Mouse (Mus musculus) neural tube, embryonic 11.5 days (tissue): ENCODE data around the gene Gm28374. TPM values are rescaled to one million over a fixed set of nuclear protein-coding genes. Genes with fewer than 3 reads are reported as not detected.
A peak's percentile ranks its signal among the peaks of the same experiment; 100 is the strongest.

Experiments
- ATAC-seq: fragments of 200-750 bp; cut with Nextera tagmentation; 2 replicates; pipeline ENCODE4 v1.8.0; 2017; ENCODE audit warnings: moderate number of reproducible peaks, mild to moderate bottlenecking, moderate TSS enrichment, moderate library complexity; ENCODE audit not compliant: insufficient read depth, low FRiP score, low TSS enrichment
- DNase-seq: peaks from one replicate; pipeline ENCODE4 v3.0.0-alpha.2; 2015; ENCODE audit warnings: low spot score
- H3K27ac ChIP-seq: fragments of 300-500 bp; sonication (generic); 2 replicates; pipeline ENCODE4 v1.5.1; 2014; ENCODE audit warnings: low read depth, mild to moderate bottlenecking, low read length
- H3K27me3 ChIP-seq: fragments of 300-500 bp; sonication (generic); 2 replicates; pipeline ENCODE4 v1.6.1; 2014; ENCODE audit warnings: mild to moderate bottlenecking, low read length, mixed read lengths; ENCODE audit not compliant: control insufficient read depth, insufficient read depth
- H3K36me3 ChIP-seq: fragments of 300-500 bp; sonication (generic); 2 replicates; pipeline ENCODE4 v1.6.1; 2014; ENCODE audit warnings: mild to moderate bottlenecking, low read length, moderate library complexity, mixed read lengths; ENCODE audit not compliant: control insufficient read depth, insufficient read depth
- H3K4me1 ChIP-seq: fragments of 300-500 bp; sonication (generic); 2 replicates; pipeline ENCODE4 v1.6.1; 2014; ENCODE audit warnings: low read length, mixed read lengths; ENCODE audit not compliant: control insufficient read depth, insufficient read depth
- H3K4me2 ChIP-seq: fragments of 300-500 bp; sonication (generic); 2 replicates; pipeline ENCODE4 v1.6.1; 2014; ENCODE audit warnings: low read depth, mild to moderate bottlenecking, moderate library complexity
- H3K4me3 ChIP-seq: fragments of 300-500 bp; sonication (generic); 2 replicates; pipeline ENCODE4 v1.5.1; 2014; ENCODE audit warnings: low read depth, low read length
- H3K9ac ChIP-seq: fragments of 300-500 bp; sonication (generic); 2 replicates; pipeline ENCODE4 v1.6.1; 2014; ENCODE audit warnings: mild to moderate bottlenecking, low read length
- H3K9me3 ChIP-seq: fragments of 300-500 bp; sonication (generic); 2 replicates; pipeline ENCODE4 v1.6.1; 2016; ENCODE audit warnings: low read length; ENCODE audit not compliant: control insufficient read depth
- WGBS: fragments of 180-500 bp; shearing (Covaris S2); extraction: QIAGEN DNeasy Blood & Tissue Kit; methylation state at CpG from one replicate; pipeline ENCODE4 v1.1.7; 2014; 5-methylcytosine and 5-hydroxymethylcytosine counted together
- polyA plus RNA-seq: library from polyadenylated mRNA; unstranded; fragments of >200 nt; fragmentation: Nextera tagmentation; extraction: Ambion mirVana; gene quantifications from 2 replicates; pipeline ENCODE4 v1.2.1, GENCODE M21; 2014

The Gm28374 gene
- polyA plus RNA-seq, 1 experiment from 2014 or later = 0.88 TPM

GRCm38 (mm10) chr19:6063081-6063480 is 19.0 kb downstream of the Gm28374 start:
- H3K4me3 ChIP-seq = 0 out of 2 replicates have a peak overlapping the region, but pooled peaks have one; percentile 8
- no peak for DNase-seq
- H3K4me2 ChIP-seq = no peak overlapping the region
- H3K36me3 ChIP-seq = peaks cover 2% of the 10 kb centered on the region; the same call in 1 of the 2 replicates
- H3K27me3 ChIP-seq = no peaks in the 10 kb centered on the region
- ATAC-seq = no peak
- 92% methylated on average over 6 of the region's 6 CpGs for WGBS
- no peak overlapping the region for H3K9ac ChIP-seq
- H3K4me1 ChIP-seq = peaks cover 29% of the 10 kb centered on the region
- H3K27ac ChIP-seq = no peak overlapping the region
- H3K9me3 ChIP-seq = no peaks in the 10 kb centered on the region

- H3K4me3 ChIP-seq = peak overlapping the region; percentile 92
- H3K4me1 ChIP-seq = peaks cover 27% of the 10 kb centered on the region
- 75% methylated on average over 5 of the region's 5 CpGs for WGBS
- no peaks in the 10 kb centered on the region for H3K27me3 ChIP-seq
- ATAC-seq (no peak), DNase-seq (no peak)
- no peaks in the 10 kb centered on the region for H3K9me3 ChIP-seq
- peak overlapping the region; percentile 100 for H3K4me2 ChIP-seq
- peak overlapping the region; percentile 96 for H3K9ac ChIP-seq
- H3K36me3 ChIP-seq = peaks cover 2% of the 10 kb centered on the region; the same call in 1 of the 2 replicates
- H3K27ac ChIP-seq = no peak overlapping the region
These were observed 19.6 kb downstream of the Gm28374 start for GRCm38 (mm10) chr19:6062418-6062817.

- H3K4me2 ChIP-seq = peak overlapping the region; percentile 100
- peaks cover 27% of the 10 kb centered on the region for H3K4me1 ChIP-seq
- peaks cover 2% of the 10 kb centered on the region; the same call in 1 of the 2 replicates for H3K36me3 ChIP-seq
- H3K9me3 ChIP-seq = no peaks in the 10 kb centered on the region
- H3K9ac ChIP-seq = peak overlapping the region; percentile 96
- H3K4me3 ChIP-seq = peak overlapping the region; percentile 92
- H3K27me3 ChIP-seq = no peaks in the 10 kb centered on the region
- peak overlapping the region; percentile 93 for H3K27ac ChIP-seq
- DNase-seq (peak; percentile 25), ATAC-seq (no peak)
- 3% methylated on average over 43 of the region's 44 CpGs for WGBS
These were observed 20.3 kb downstream of the Gm28374 start for GRCm38 (mm10) chr19:6061641-6062302.

GRCm38 (mm10) chr19:6061021-6061533 is 21.0 kb downstream of the Gm28374 start, which contains the start of gene Znhit2:
Gene Znhit2 (plus strand): TSS chr19:6061192.
- WGBS = under 1% methylated on average over 58 of the region's 58 CpGs
- Histone ChIP-seq H3K9ac (peak within 1 kb of the TSS; percentile 96), H3K36me3 (peaks cover 2% of the 10 kb centered on the region; the same call in 1 of the 2 replicates), H3K27me3 (no peaks in the 10 kb centered on the region), H3K4me1 (peaks cover 22% of the 10 kb centered on the region), H3K4me2 (peak within 1 kb of the TSS; percentile 100), H3K9me3 (no peaks in the 10 kb centered on the region), H3K4me3 (peak within 1 kb of the TSS; percentile 92), H3K27ac (peak within 1 kb of the TSS; percentile 93)
- DNase-seq = peak; percentile 91
- peak; percentile 45; the same call in 1 of the 2 replicates for ATAC-seq

GRCm38 (mm10) chr19:6058966-6059365 is 23.1 kb downstream of the Gm28374 start:
- Histone ChIP-seq H3K4me1 (peaks cover 21% of the 10 kb centered on the region), H3K4me2 (peak overlapping the region; percentile 76), H3K9me3 (no peaks in the 10 kb centered on the region), H3K27ac (no peak overlapping the region), H3K36me3 (peaks cover 9% of the 10 kb centered on the region; the same call in 1 of the 2 replicates), H3K9ac (no peak overlapping the region), H3K27me3 (no peaks in the 10 kb centered on the region), H3K4me3 (peak overlapping the region; percentile 77)
- 91% methylated on average over 5 of the region's 5 CpGs for WGBS
- no peak for ATAC-seq
- no peak for DNase-seq

GRCm38 (mm10) chr19:6058513-6058912 is 23.5 kb downstream of the Gm28374 start:
- Histone ChIP-seq H3K9me3 (no peaks in the 10 kb centered on the region), H3K27ac (no peak overlapping the region), H3K4me2 (peak overlapping the region; percentile 76), H3K27me3 (no peaks in the 10 kb centered on the region), H3K4me1 (peaks cover 21% of the 10 kb centered on the region), H3K4me3 (peak overlapping the region; percentile 77), H3K36me3 (peaks cover 9% of the 10 kb centered on the region; the same call in 1 of the 2 replicates), H3K9ac (peak overlapping the region; percentile 69)
- no peak for DNase-seq
- no peak for ATAC-seq
- WGBS = 28% methylated on average over 5 of the region's 5 CpGs

GRCm38 (mm10) chr19:6057313-6058096 is 24.6 kb downstream of the Gm28374 start, which contains the start of the genes Mrpl49 and Fau:
Gene Mrpl49 (minus strand): TSS chr19:6057785.
Gene Fau (plus strand): TSS chr19:6057844.
- peaks cover 12% of the 10 kb centered on the region for H3K36me3 ChIP-seq
- H3K4me3 ChIP-seq = peak within 1 kb of the TSS; percentile 77
- peak within 1 kb of the TSS; percentile 45; the same call in 1 of the 2 replicates for H3K27ac ChIP-seq
- under 1% methylated on average over 57 of the region's 63 CpGs for WGBS
- ATAC-seq = peak; percentile 85
- H3K4me2 ChIP-seq = peak within 1 kb of the TSS; percentile 76
- H3K9ac ChIP-seq = peak within 1 kb of the TSS; percentile 69
- no peaks in the 10 kb centered on the region for H3K9me3 ChIP-seq
- H3K4me1 ChIP-seq = peaks cover 19% of the 10 kb centered on the region
- H3K27me3 ChIP-seq = no peaks in the 10 kb centered on the region
- peak; percentile 100 for DNase-seq

- Histone ChIP-seq H3K4me3 (peak overlapping the region; percentile 77), H3K36me3 (peaks cover 12% of the 10 kb centered on the region), H3K27ac (no peak overlapping the region), H3K4me1 (peaks cover 11% of the 10 kb centered on the region; the same call in 1 of the 2 replicates), H3K27me3 (no peaks in the 10 kb centered on the region), H3K4me2 (peak overlapping the region; percentile 45), H3K9me3 (no peaks in the 10 kb centered on the region), H3K9ac (peak overlapping the region; percentile 69)
- ATAC-seq (no peak), DNase-seq (no peak)
- WGBS = 68% methylated on average over 4 of the region's 4 CpGs
These were observed 25.4 kb downstream of the Gm28374 start for GRCm38 (mm10) chr19:6056696-6057095.
